Mouse (Mus musculus) hindbrain, embryonic 10.5 days (tissue): Measurements from ENCODE around the gene Cited2. TPM values are rescaled to one million over a fixed set of nuclear protein-coding genes. Genes with fewer than 3 reads are reported as not detected.

ENCODE experiments used
- DNase-seq: peaks from one replicate; pipeline ENCODE4 v3.0.0-alpha.2; 2017; ENCODE audit warnings: low spot score
- H3K27ac ChIP-seq: fragments of 300-500 bp; sonication (generic); 2 replicates; pipeline ENCODE4 v1.5.1; 2016; ENCODE audit warnings: mild to moderate bottlenecking, moderate library complexity
- H3K27me3 ChIP-seq: fragments of 300-500 bp; sonication (generic); 2 replicates; pipeline ENCODE4 v1.6.1; 2016; ENCODE audit warnings: mild to moderate bottlenecking; ENCODE audit not compliant: poor library complexity, insufficient read depth, severe bottlenecking
- H3K36me3 ChIP-seq: fragments of 300-500 bp; sonication (generic); 2 replicates; pipeline ENCODE4 v1.6.1; 2016; ENCODE audit warnings: mild to moderate bottlenecking, moderate library complexity
- H3K4me1 ChIP-seq: fragments of 300-500 bp; sonication (generic); replicated peaks from 2 replicates; pipeline ENCODE4 v1.6.1; 2016; ENCODE audit warnings: mild to moderate bottlenecking
- H3K4me3 ChIP-seq: fragments of 300-500 bp; sonication (generic); 2 replicates; pipeline ENCODE4 v1.5.1; 2016; ENCODE audit warnings: mild to moderate bottlenecking, moderate library complexity
- H3K9me3 ChIP-seq: fragments of 300-500 bp; sonication (generic); 2 replicates; pipeline ENCODE4 v1.6.1; 2016; ENCODE audit warnings: mild to moderate bottlenecking, moderate library complexity
- WGBS: fragments of 180-500 bp; shearing (Covaris S2); methylation state at CpG from one replicate; pipeline ENCODE4 v1.1.7; 2016; 5-methylcytosine and 5-hydroxymethylcytosine counted together
- polyA plus RNA-seq: library from polyadenylated mRNA; unstranded; fragments of >200 nt; fragmentation: Nextera tagmentation; extraction: Ambion mirVana; gene quantifications from 2 replicates; pipeline ENCODE4 v1.2.1, GENCODE M21; 2016

Gene Cited2
- polyA plus RNA-seq, 1 experiment from 2014 or later = 113 TPM

GRCm38 (mm10) chr10:17772364-17772763 is 49.3 kb downstream of the Cited2 start:
- Histone ChIP-seq H3K27me3 (no peaks in the 10 kb centered on the region), H3K36me3 (no peaks in the 10 kb centered on the region), H3K4me1 (no peaks in the 10 kb centered on the region), H3K27ac (no peak overlapping the region), H3K4me3 (no peak overlapping the region), H3K9me3 (no peaks in the 10 kb centered on the region)
- no peak for DNase-seq
- 87% methylated on average over 10 of the region's 10 CpGs for WGBS

DNA sequence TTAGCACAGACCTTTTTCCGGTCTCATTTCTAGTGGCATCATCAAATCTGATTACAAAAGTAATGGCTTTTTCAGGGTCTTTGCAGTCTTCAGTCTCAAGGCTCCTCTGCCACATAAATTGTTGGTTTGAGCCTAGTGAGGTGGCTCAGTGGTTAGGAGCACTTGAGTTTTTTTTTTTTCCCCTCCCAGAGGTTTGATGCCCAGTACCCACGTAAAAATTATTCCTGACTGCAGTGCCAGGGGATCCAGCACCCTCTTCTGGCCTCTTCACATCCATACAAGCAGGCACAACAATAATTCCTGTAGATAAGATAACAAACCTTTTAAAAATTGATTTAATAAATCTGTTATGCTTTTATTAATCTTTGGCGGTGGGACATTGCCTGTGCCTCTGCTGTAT is 51.3 kb downstream of the Cited2 start:
- no peaks in the 10 kb centered on the region for H3K4me1 ChIP-seq
- H3K9me3 ChIP-seq = no peaks in the 10 kb centered on the region
- H3K27ac ChIP-seq = no peak overlapping the region
- no peaks in the 10 kb centered on the region for H3K36me3 ChIP-seq
- DNase-seq = no peak
- 82% methylated on average over 3 of the region's 3 CpGs for WGBS
- no peaks in the 10 kb centered on the region for H3K27me3 ChIP-seq
- no peak overlapping the region for H3K4me3 ChIP-seq

- no peaks in the 10 kb centered on the region for H3K9me3 ChIP-seq
- WGBS = 83% methylated on average over 4 of the region's 4 CpGs
- no peaks in the 10 kb centered on the region for H3K36me3 ChIP-seq
- no peaks in the 10 kb centered on the region for H3K4me1 ChIP-seq
- no peak overlapping the region for H3K4me3 ChIP-seq
- H3K27me3 ChIP-seq = no peaks in the 10 kb centered on the region
- H3K27ac ChIP-seq = no peak overlapping the region
- no peak for DNase-seq
Observed at GRCm38 (mm10) chr10:17775079-17775478, 52.1 kb downstream of the Cited2 start.

Other genes starting within 250 kb of the Cited2 start
- gene Txlnb, start 73.0 kb downstream of the Cited2 start, polyA plus RNA-seq = 4.9 and 5.4 TPM in 2 replicates
- 3.3 TPM in 2 replicates for gene Heca, start 224.8 kb downstream of the Cited2 start, polyA plus RNA-seq